Mouse (Mus musculus) lung, adult 18-20 months (tissue): ENCODE results near the gene Ufd1.
A peak's percentile ranks its signal among the peaks of the same experiment; 100 is the strongest.

Source experiments
- DNase-seq, 2 experiments: peaks; one replicate each; pipeline ENCODE4 v3.0.0; 2022; ENCODE audit warnings: mixed read lengths in 2 of 2

The Ufd1 gene

GRCm38 (mm10) chr16:18811468-18812384 is at the start of gene Ufd1, which contains the start of gene Cdc45:
TSS of gene Ufd1 (plus strand) at chr16:18811779.
TSS of gene Cdc45 (minus strand) at chr16:18811987.
- DNase-seq: peak; percentile 92 to 95

- no peak for DNase-seq
These were observed 48.6 kb upstream of the Ufd1 start for GRCm38 (mm10) chr16:18762960-18763359.

GRCm38 (mm10) chr16:18766390-18766789 is 45.2 kb upstream of the Ufd1 start:
- DNase-seq: peak in 1 of 2 experiments; percentile 60

GRCm38 (mm10) chr16:18769501-18769900 is 42.1 kb upstream of the Ufd1 start:
- no peak for DNase-seq

- no peak for DNase-seq
These were observed 37.6 kb upstream of the Ufd1 start for GRCm38 (mm10) chr16:18773936-18774335.

GRCm38 (mm10) chr16:18775621-18776555 is 35.7 kb upstream of the Ufd1 start:
- peak; percentile 72 to 81 for DNase-seq

- peak; percentile 87 to 91 for DNase-seq
These were observed 35.0 kb upstream of the Ufd1 start, which contains the start of gene Cldn5 for GRCm38 (mm10) chr16:18776556-18777100. TSS of gene Cldn5 (plus strand) at chr16:18776847.

- DNase-seq: no peak
These were observed 34.2 kb upstream of the Ufd1 start for GRCm38 (mm10) chr16:18777101-18778080.

- no peak for DNase-seq
These were observed 33.1 kb upstream of the Ufd1 start for GRCm38 (mm10) chr16:18778461-18778860.

GRCm38 (mm10) chr16:18781810-18782209 is 29.8 kb upstream of the Ufd1 start:
- DNase-seq: no peak

- DNase-seq: no peak
These were observed 26.6 kb upstream of the Ufd1 start for GRCm38 (mm10) chr16:18785025-18785424.

- no peak for DNase-seq
These were observed 26.1 kb upstream of the Ufd1 start for GRCm38 (mm10) chr16:18785485-18785884.

GRCm38 (mm10) chr16:18786652-18787051 is 24.9 kb upstream of the Ufd1 start:
- no peak for DNase-seq

- no peak for DNase-seq
These were observed 22.8 kb upstream of the Ufd1 start for GRCm38 (mm10) chr16:18788627-18789406.

- no peak for DNase-seq
These were observed 16.2 kb upstream of the Ufd1 start for GRCm38 (mm10) chr16:18795223-18795899.

GRCm38 (mm10) chr16:18796645-18797044 is 14.9 kb upstream of the Ufd1 start:
- DNase-seq: peak in 1 of 2 experiments; percentile 18

GRCm38 (mm10) chr16:18798151-18798550 is 13.4 kb upstream of the Ufd1 start:
- no peak for DNase-seq

- DNase-seq: peak; percentile 32 to 48
These were observed 12.7 kb upstream of the Ufd1 start for GRCm38 (mm10) chr16:18798841-18799240.

GRCm38 (mm10) chr16:18805746-18806145 is 5.8 kb upstream of the Ufd1 start:
- no peak for DNase-seq

GRCm38 (mm10) chr16:18809001-18809400 is 2.6 kb upstream of the Ufd1 start:
- peak; percentile 23 to 25 for DNase-seq
